Mouse (Mus musculus) lung, postnatal 0 days (tissue): ENCODE data around the gene Cadps2.

Experiments used
- CTCF ChIP-seq: IDR thresholded peaks from 2 replicates; pipeline ENCODE4 v1.5.1; 2016; ENCODE audit warnings: antibody characterized with exemption, mild to moderate bottlenecking
- EP300 ChIP-seq: IDR thresholded peaks from 2 replicates; pipeline ENCODE4 v1.6.1; 2016; ENCODE audit warnings: antibody characterized with exemption, mild to moderate bottlenecking, control low read depth

DNA sequence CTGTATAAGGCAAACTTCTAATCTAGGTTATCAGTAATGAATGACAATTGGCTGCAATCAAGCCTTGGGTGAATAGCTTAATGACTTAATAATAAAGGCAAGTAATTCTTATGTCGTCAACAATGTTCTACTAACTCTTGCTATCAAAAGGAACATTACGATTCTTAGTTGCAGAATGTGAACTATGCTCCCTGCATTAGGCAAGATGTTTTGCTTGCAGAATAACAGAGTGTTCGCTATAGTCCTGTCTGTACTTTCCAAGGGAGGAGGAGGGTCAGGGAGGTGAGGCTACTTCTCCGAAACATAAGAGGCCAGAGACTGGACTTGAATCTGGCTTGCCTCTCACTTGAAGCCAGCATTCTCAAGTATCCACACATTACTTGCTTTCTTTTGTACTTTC, 446.5 kb downstream of the Cadps2 start:
- TF ChIP-seq CTCF (no peak), EP300 (no peak)
